ENCODE assay signal across 10 mouse cellular contexts in the genomic region with DNA sequence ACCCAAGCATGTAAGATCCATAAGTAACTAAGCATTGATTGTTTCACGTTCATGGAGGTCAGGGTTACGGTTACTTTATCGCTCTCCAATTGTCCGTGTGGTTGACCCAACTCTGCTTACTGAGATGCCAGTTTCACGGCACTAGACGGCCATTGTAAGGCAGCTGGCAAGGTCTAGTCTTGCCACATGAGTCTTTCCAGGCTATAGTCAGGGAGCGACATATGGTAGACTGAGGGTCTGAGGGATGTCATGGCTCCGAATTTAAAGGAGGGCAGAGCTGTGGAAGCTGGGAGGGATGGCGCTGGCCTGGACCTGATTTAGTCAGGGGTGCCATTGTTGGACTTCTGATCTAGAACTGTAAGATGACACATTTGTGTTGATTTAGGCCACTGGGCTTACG.
"Had no signal": no experiment of that assay in that cellular context is flagged by ENCODE, and none has a peak within 500 bp of the region (broad histone marks: within the 10 kb centered on the region; RNA-seq: fewer than 3 reads in every experiment).

No protein-coding gene starts in this region.

- H3K36me3 ChIP-seq: neural tube, embryonic 13.5 days; neural tube, embryonic 15.5 days; stomach, embryonic 15.5 days had no signal

- H3K4me1 ChIP-seq: neural tube, embryonic 13.5 days; neural tube, embryonic 15.5 days had no signal

- H3K4me2 ChIP-seq: neural tube, embryonic 13.5 days; neural tube, embryonic 15.5 days; stomach, embryonic 15.5 days had no signal

- H3K27ac ChIP-seq: neural tube, embryonic 13.5 days; neural tube, embryonic 15.5 days; stomach, embryonic 15.5 days; stomach, postnatal 0 days had no signal

- H3K9ac ChIP-seq: neural tube, embryonic 13.5 days; neural tube, embryonic 15.5 days; stomach, embryonic 15.5 days had no signal

- H3K27me3 ChIP-seq: neural tube, embryonic 13.5 days; neural tube, embryonic 15.5 days; stomach, embryonic 15.5 days had no signal

- H3K4me3 ChIP-seq: neural tube, embryonic 13.5 days; neural tube, embryonic 15.5 days; stomach, embryonic 15.5 days had no signal

- DNase-seq: spleen, adult 18-20 months; thymus, adult 18-20 months; thymus, adult 2 months; thymus, postnatal 14 days; thymus, postnatal 25 days; thymus, postnatal 36 days had no signal

- H3K9me3 ChIP-seq: neural tube, embryonic 13.5 days; neural tube, embryonic 15.5 days; stomach, embryonic 15.5 days had no signal
